Mouse (Mus musculus) monocyte, adult 5-6 weeks (primary cell): ENCODE data around the gene Cyth2. TPM values are rescaled to one million over a fixed set of nuclear protein-coding genes. Genes with fewer than 3 reads are reported as not detected.

ENCODE experiments used
- ATAC-seq: fragments of 153-309, 156-312 bp; replicated peaks from 2 replicates; pipeline ENCODE4 v1.8.0; 2017; ENCODE audit warnings: mild to moderate bottlenecking; ENCODE audit not compliant: low TSS enrichment, insufficient number of reproducible peaks, severe bottlenecking, poor library complexity, low FRiP score
- total RNA-seq: library from RNA; stranded (forward); fragments of 200-1000, 200-491, 200-594 nt; gene quantifications from 3 replicates; pipeline ENCODE4 v1.2.3, GENCODE M21; 2017

Gene Cyth2
- total RNA-seq, 1 experiment from 2014 or later = 59.2 TPM

DNA sequence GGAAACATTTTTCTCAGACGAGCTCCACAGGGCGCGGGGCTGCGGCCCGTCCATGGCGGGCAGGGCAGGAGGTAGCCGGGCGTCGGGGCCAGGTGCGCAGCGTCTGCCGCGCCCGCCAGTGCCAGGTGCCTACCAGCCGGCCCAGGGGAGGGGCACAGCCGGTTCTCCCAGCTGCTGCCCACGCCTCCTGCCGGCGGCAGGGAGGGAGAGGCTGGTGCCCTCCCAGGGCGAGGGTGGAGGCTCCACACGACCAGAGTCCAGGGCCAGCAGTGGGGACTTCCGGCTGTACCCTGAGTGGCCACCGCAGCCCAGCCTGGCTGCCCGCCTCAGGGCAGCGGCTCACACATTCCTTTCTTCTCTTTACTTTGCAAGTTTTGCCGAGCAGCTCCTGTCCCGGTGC is 55.0 kb downstream of the Cyth2 start:
- no peak for ATAC-seq

Other genes starting within 250 kb of the Cyth2 start
- 5.1 to 21.4 TPM (median 11.9 TPM) in 3 replicates for gene Bcat2, start 244.4 kb downstream of the Cyth2 start, total RNA-seq
- not detected in 3 replicates for gene Fgf21, start 199.1 kb downstream of the Cyth2 start, total RNA-seq
- gene Fut1, start 197.3 kb downstream of the Cyth2 start, total RNA-seq = not detected in 3 replicates
- gene Izumo1, start 192.8 kb downstream of the Cyth2 start, total RNA-seq = not detected in 3 replicates
- 0.11 to 0.48 TPM in 2 of 3 replicates, not detected in the other for gene Rasip1, start 187.1 kb downstream of the Cyth2 start, total RNA-seq
- 0.19 TPM in 1 of 3 replicates, not detected in the others for gene Mamstr, start 174.6 kb downstream of the Cyth2 start, total RNA-seq
- 1.4 TPM in 1 of 3 replicates, not detected in the others for gene Fut2, start 148.2 kb downstream of the Cyth2 start, total RNA-seq
- not detected in 3 replicates for gene Ntn5, start 130.6 kb downstream of the Cyth2 start, total RNA-seq
- gene Sec1, start 120.2 kb downstream of the Cyth2 start, total RNA-seq = not detected in 3 replicates
- not detected in 3 replicates for gene Car11, start 114.7 kb downstream of the Cyth2 start, total RNA-seq
- gene Dbp, start 109.5 kb downstream of the Cyth2 start, total RNA-seq = 4.3 to 13.1 TPM (median 4.5 TPM) in 3 replicates
- gene Rpl18, start 99.1 kb downstream of the Cyth2 start, total RNA-seq = 966 to 1,078 TPM (median 1,028 TPM) in 3 replicates
- gene Sphk2, start 96.6 kb downstream of the Cyth2 start, total RNA-seq = 11.0 to 15.9 TPM (median 11.5 TPM) in 3 replicates
- gene Fam83e, start 93.4 kb downstream of the Cyth2 start, total RNA-seq = 0.78 to 1.4 TPM in 2 of 3 replicates, not detected in the other
- gene Spaca4, start 88.8 kb downstream of the Cyth2 start, total RNA-seq = not detected in 3 replicates
- gene Lmtk3, start 30.8 kb downstream of the Cyth2 start, total RNA-seq = not detected in 3 replicates
- gene Sult2b1, start 29.9 kb downstream of the Cyth2 start, total RNA-seq = 1.3 to 7.5 TPM in 2 of 3 replicates, not detected in the other
- gene Kcnj14, start 10.2 kb upstream of the Cyth2 start, total RNA-seq = 0.19 TPM in 1 of 3 replicates, not detected in the others
- 5.8 to 8.7 TPM (median 6.7 TPM) in 3 replicates for gene Grwd1, start 16.4 kb upstream of the Cyth2 start, total RNA-seq
- gene Kdelr1, start 58.2 kb upstream of the Cyth2 start, total RNA-seq = 28.7 to 45.8 TPM (median 45.2 TPM) in 3 replicates
- gene Grin2d, start 63.8 kb upstream of the Cyth2 start, total RNA-seq = 0.10 TPM in 1 of 3 replicates, not detected in the others
- not detected in 3 replicates for gene Syngr4, start 82.1 kb upstream of the Cyth2 start, total RNA-seq
- gene Tmem143, start 82.4 kb upstream of the Cyth2 start, total RNA-seq = 4.4 to 5.6 TPM (median 4.4 TPM) in 3 replicates
- gene Emp3, start 106.8 kb upstream of the Cyth2 start, total RNA-seq = 293 to 405 TPM (median 376 TPM) in 3 replicates
- 2.9 TPM in 2 of 3 replicates, not detected in the other for gene Ccdc114, start 109.5 kb upstream of the Cyth2 start, total RNA-seq
- gene Abcc6, start 215.7 kb upstream of the Cyth2 start, total RNA-seq = not detected in 3 replicates
- 14.2 to 34.6 TPM (median 17.8 TPM) in 3 replicates for gene Nomo1, start 219.1 kb upstream of the Cyth2 start, total RNA-seq